Mouse (Mus musculus) limb, embryonic 15.5 days (tissue): ENCODE measurements around the gene Gzmk. TPM values are rescaled to one million over a fixed set of nuclear protein-coding genes. Genes with fewer than 3 reads are reported as not detected.
"Not testable (repeated sequence)": the region's sequence is repeated elsewhere in the genome, so short reads cannot be mapped to it uniquely, and the experiment has no call there.

ENCODE experiments used
- ATAC-seq: fragments of 200-750 bp; cut with Nextera tagmentation; 2 replicates; pipeline ENCODE4 v1.8.0; 2017; ENCODE audit warnings: low read depth, moderate TSS enrichment; ENCODE audit not compliant: insufficient number of reproducible peaks, low FRiP score, low TSS enrichment
- H3K27ac ChIP-seq: fragments of 300-500 bp; sonication (generic); 2 replicates; pipeline ENCODE4 v1.5.1; 2015; ENCODE audit warnings: moderate library complexity, mild to moderate bottlenecking, inconsistent platforms
- H3K27me3 ChIP-seq: fragments of 300-500 bp; sonication (generic); 2 replicates; pipeline ENCODE4 v1.6.1; 2015; ENCODE audit warnings: inconsistent platforms
- H3K36me3 ChIP-seq: fragments of 300-500 bp; sonication (generic); 2 replicates; pipeline ENCODE4 v1.6.1; 2015; ENCODE audit warnings: inconsistent platforms
- H3K4me1 ChIP-seq: fragments of 300-500 bp; sonication (generic); 2 replicates; pipeline ENCODE4 v1.6.1; 2015; ENCODE audit warnings: inconsistent platforms
- H3K4me2 ChIP-seq: fragments of 300-500 bp; sonication (generic); 2 replicates; pipeline ENCODE4 v1.6.1; 2015; ENCODE audit warnings: mild to moderate bottlenecking, inconsistent platforms
- H3K4me3 ChIP-seq: fragments of 300-500 bp; sonication (generic); 2 replicates; pipeline ENCODE4 v1.5.1; 2015; ENCODE audit warnings: mild to moderate bottlenecking, inconsistent platforms
- H3K9ac ChIP-seq: fragments of 300-500 bp; sonication (generic); 2 replicates; pipeline ENCODE4 v1.6.1; 2015; ENCODE audit warnings: inconsistent platforms
- H3K9me3 ChIP-seq: fragments of 300-500 bp; sonication (generic); 2 replicates; pipeline ENCODE4 v1.6.1; 2016; ENCODE audit warnings: inconsistent platforms
- WGBS: fragments of 180-500 bp; shearing (Covaris S2); methylation state at CpG from one replicate; pipeline ENCODE4 v1.1.7; 2015; 5-methylcytosine and 5-hydroxymethylcytosine counted together
- polyA plus RNA-seq: library from polyadenylated mRNA; unstranded; fragments of >200 nt; fragmentation: Nextera tagmentation; extraction: Ambion mirVana; gene quantifications from 2 replicates; pipeline ENCODE4 v1.2.1, GENCODE M21; 2015

Gene Gzmk
- not detected in 2 replicates for polyA plus RNA-seq

DNA sequence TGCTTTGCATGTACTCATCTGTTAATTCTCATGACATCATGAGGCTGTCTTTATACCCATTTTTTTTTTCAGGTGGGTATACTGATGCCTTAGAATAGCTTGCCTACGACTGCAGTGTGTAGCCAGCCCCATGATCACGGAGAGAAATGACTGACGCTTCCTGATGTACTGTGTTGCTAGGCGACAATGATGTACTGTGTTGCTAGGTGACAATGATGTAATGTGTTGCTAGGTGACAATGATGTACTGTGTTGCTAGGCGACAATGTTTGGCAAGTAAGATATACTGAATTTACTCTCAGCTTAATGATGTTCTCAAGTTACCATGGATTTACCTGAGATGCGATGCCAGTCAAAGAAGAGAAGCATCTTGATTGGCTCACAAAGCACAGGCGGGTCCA, at the start of gene Gzmk:
Gene Gzmk, minus strand, starts transcription at position 98 of the 400 bp plus-strand sequence.
- Histone ChIP-seq H3K9ac (no peak within 1 kb of the TSS), H3K4me3 (no peak within 1 kb of the TSS), H3K27ac (no peak within 1 kb of the TSS), H3K4me1 (0 out of 2 replicates have a peak, but pooled peaks cover 2% of the 10 kb centered on the region), H3K36me3 (no peaks in the 10 kb centered on the region), H3K4me2 (no peak within 1 kb of the TSS), H3K27me3 (no peaks in the 10 kb centered on the region), H3K9me3 (no peaks in the 10 kb centered on the region)
- no peak for ATAC-seq
- 52% methylated on average over 7 of the region's 7 CpGs for WGBS

DNA sequence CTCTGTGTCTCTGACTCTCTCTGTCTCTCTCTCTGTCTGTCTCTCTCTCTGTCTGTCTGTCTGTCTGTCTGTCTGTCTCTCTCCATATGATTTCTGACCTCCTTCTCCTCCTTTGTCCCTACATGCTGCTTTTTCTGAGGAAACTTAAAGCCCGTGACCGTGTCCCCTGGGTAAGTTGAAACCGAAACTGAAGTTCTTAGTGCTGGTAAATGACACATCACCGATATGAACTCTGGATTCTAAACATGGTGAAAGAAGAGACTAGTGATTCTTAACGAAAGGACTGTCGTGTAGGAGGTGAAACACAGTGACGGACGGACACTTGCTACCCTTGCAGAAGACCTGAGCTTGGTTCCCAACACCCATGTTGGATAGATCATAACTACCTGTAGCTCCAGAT, 45.5 kb upstream of the Gzmk start:
- Histone ChIP-seq H3K27me3 (no peaks in the 10 kb centered on the region), H3K4me2 (no peak overlapping the region), H3K9me3 (no peaks in the 10 kb centered on the region), H3K4me1 (peaks cover 3% of the 10 kb centered on the region; the same call in 1 of the 2 replicates), H3K4me3 (no peak overlapping the region), H3K27ac (no peak overlapping the region), H3K9ac (no peak overlapping the region), H3K36me3 (no peaks in the 10 kb centered on the region)
- no peak for ATAC-seq
- 89% methylated on average over 8 of the region's 8 CpGs for WGBS

- ATAC-seq, result no peak
- 48% methylated on average over 18 of the region's 18 CpGs for WGBS
- H3K4me1 ChIP-seq, result peaks cover 3% of the 10 kb centered on the region; the same call in 1 of the 2 replicates
- H3K9ac ChIP-seq, result no peak overlapping the region
- H3K4me2 ChIP-seq, result no peak overlapping the region
- H3K27me3 ChIP-seq, result no peaks in the 10 kb centered on the region
- no peak overlapping the region for H3K27ac ChIP-seq
- H3K4me3 ChIP-seq, result no peak overlapping the region
- H3K36me3 ChIP-seq, result no peaks in the 10 kb centered on the region
- no peaks in the 10 kb centered on the region for H3K9me3 ChIP-seq
These were observed 44.4 kb upstream of the Gzmk start for GRCm38 (mm10) chr13:113269777-113270776.

DNA sequence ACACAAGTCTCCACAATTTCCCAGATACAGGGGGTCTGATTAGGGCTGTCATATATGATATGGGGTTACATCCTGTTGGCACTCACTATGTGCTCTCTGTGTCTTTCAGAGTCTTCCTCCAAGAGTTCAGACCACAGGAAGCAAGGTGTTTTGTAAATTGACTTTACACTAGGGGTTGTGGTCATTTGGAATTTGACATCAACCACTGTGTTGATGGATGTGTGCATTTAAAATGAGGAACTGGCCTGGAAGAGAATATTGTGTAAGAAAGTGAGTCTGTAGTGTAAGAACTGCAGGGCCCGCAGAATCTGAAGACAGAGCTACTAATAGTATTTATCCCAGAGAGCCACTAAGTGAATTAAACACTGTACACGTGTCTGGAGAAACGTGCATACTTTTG, 41.5 kb upstream of the Gzmk start:
- H3K27ac ChIP-seq, result no peak overlapping the region
- 74% methylated on average over 3 of the region's 3 CpGs for WGBS
- no peaks in the 10 kb centered on the region for H3K36me3 ChIP-seq
- ATAC-seq, result no peak
- no peaks in the 10 kb centered on the region for H3K9me3 ChIP-seq
- peaks cover 7% of the 10 kb centered on the region for H3K4me1 ChIP-seq
- H3K4me2 ChIP-seq, result no peak overlapping the region
- H3K9ac ChIP-seq, result no peak overlapping the region
- H3K27me3 ChIP-seq, result no peaks in the 10 kb centered on the region
- no peak overlapping the region for H3K4me3 ChIP-seq

- no peaks in the 10 kb centered on the region for H3K9me3 ChIP-seq
- no peak overlapping the region for H3K4me3 ChIP-seq
- no peak for ATAC-seq
- peak overlapping the region; percentile 14; the same call in 1 of the 2 replicates for H3K4me2 ChIP-seq
- H3K36me3 ChIP-seq, result no peaks in the 10 kb centered on the region
- H3K27ac ChIP-seq, result no peak overlapping the region
- no peak overlapping the region for H3K9ac ChIP-seq
- 32% methylated on average over 9 of the region's 9 CpGs for WGBS
- H3K4me1 ChIP-seq, result peaks cover 7% of the 10 kb centered on the region
- H3K27me3 ChIP-seq, result no peaks in the 10 kb centered on the region
These were observed 40.8 kb upstream of the Gzmk start for GRCm38 (mm10) chr13:113266495-113266951.

- WGBS, result 26% methylated on average over 13 of the region's 13 CpGs
- Histone ChIP-seq H3K4me2 (no peak overlapping the region), H3K4me1 (peaks cover 7% of the 10 kb centered on the region), H3K27me3 (no peaks in the 10 kb centered on the region), H3K9ac (no peak overlapping the region), H3K36me3 (no peaks in the 10 kb centered on the region), H3K4me3 (no peak overlapping the region), H3K27ac (no peak overlapping the region), H3K9me3 (no peaks in the 10 kb centered on the region)
- ATAC-seq, result no peak
These were observed 39.5 kb upstream of the Gzmk start for GRCm38 (mm10) chr13:113265257-113265656.

GRCm38 (mm10) chr13:113262822-113263221, 37.1 kb upstream of the Gzmk start:
- H3K4me3 ChIP-seq, result no peak overlapping the region
- 44% methylated on average over 12 of the region's 12 CpGs for WGBS
- no peaks in the 10 kb centered on the region for H3K9me3 ChIP-seq
- H3K4me2 ChIP-seq, result no peak overlapping the region
- no peak overlapping the region for H3K9ac ChIP-seq
- no peaks in the 10 kb centered on the region for H3K27me3 ChIP-seq
- no peak overlapping the region for H3K27ac ChIP-seq
- no peak for ATAC-seq
- H3K4me1 ChIP-seq, result peaks cover 7% of the 10 kb centered on the region
- no peaks in the 10 kb centered on the region for H3K36me3 ChIP-seq

DNA sequence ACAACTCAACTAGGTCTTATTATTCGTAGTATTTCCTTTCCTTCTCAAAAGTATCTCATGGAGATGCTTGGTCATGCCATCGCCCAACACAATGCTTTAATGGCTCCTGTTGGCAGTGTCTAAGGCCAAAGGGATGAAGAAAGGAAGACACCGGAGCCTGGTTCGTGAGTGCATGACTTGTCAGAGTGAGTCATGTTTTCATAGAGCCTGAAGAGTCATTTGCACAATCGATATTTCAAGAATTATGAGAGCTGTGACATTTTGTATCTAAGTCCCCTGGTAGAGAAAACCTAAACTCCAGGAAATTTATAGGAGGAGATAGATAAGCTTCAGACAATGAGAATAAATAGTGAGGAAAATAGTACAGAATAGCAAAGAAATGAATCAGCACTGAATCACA, 33.5 kb upstream of the Gzmk start:
- H3K36me3 ChIP-seq, result no peaks in the 10 kb centered on the region
- peaks cover 4% of the 10 kb centered on the region; the same call in 1 of the 2 replicates for H3K4me1 ChIP-seq
- H3K27me3 ChIP-seq, result no peaks in the 10 kb centered on the region
- H3K4me2 ChIP-seq, result no peak overlapping the region
- H3K9me3 ChIP-seq, result no peaks in the 10 kb centered on the region
- H3K9ac ChIP-seq, result no peak overlapping the region
- H3K4me3 ChIP-seq, result no peak overlapping the region
- H3K27ac ChIP-seq, result no peak overlapping the region
- no peak for ATAC-seq
- 91% methylated on average over 5 of the region's 5 CpGs for WGBS

DNA sequence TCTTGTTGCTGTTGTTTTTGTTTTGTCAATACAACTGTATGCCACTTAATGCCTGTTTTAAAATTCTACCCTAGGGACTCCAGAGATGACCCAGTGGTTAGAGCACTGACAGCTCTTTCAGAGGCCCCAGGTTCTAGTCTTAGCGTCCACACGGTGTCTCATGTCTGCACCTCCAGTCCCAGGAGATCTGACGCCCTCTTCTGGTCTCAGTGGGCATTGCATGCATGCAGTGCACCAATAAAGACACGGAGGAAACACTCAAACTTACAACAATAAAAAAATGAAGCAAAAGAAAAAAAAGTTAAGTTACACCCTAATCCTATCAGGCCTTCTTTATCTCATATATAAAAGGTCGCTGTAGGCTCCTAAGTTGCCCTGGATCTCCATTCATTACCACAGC, 31.5 kb upstream of the Gzmk start:
- no peaks in the 10 kb centered on the region for H3K9me3 ChIP-seq
- H3K4me2 ChIP-seq, result no peak overlapping the region
- H3K4me3 ChIP-seq, result no peak overlapping the region
- no peaks in the 10 kb centered on the region for H3K27me3 ChIP-seq
- H3K4me1 ChIP-seq, result no peaks in the 10 kb centered on the region
- H3K9ac ChIP-seq, result no peak overlapping the region
- ATAC-seq, result no peak
- no peak overlapping the region for H3K27ac ChIP-seq
- H3K36me3 ChIP-seq, result no peaks in the 10 kb centered on the region
- 52% methylated on average over 5 of the region's 5 CpGs for WGBS

DNA sequence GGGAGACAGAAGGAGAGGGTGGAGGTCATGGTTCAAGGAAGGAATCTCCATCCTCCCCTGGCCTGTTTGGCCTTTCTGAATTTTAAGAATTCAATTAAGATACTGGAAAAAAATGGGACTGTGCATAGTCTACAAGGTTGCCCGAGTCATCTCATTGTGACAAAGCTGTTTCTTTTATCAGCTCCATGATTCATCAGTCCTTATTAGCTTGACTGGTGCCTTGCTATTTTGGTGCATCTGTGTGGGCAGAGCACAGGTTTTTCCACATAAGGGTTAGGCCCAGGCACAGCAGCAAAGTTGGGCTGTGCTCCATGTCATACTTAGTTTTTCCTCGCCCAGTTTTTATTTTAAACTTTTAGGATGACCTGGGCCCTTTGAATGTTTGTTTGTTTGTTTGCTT, 31.1 kb upstream of the Gzmk start:
- Histone ChIP-seq H3K4me2 (no peak overlapping the region), H3K27ac (no peak overlapping the region), H3K9ac (no peak overlapping the region), H3K4me3 (no peak overlapping the region), H3K36me3 (no peaks in the 10 kb centered on the region), H3K4me1 (no peaks in the 10 kb centered on the region), H3K27me3 (no peaks in the 10 kb centered on the region), H3K9me3 (no peaks in the 10 kb centered on the region)
- ATAC-seq, result no peak
- 97% methylated on average over 2 of the region's 2 CpGs for WGBS

DNA sequence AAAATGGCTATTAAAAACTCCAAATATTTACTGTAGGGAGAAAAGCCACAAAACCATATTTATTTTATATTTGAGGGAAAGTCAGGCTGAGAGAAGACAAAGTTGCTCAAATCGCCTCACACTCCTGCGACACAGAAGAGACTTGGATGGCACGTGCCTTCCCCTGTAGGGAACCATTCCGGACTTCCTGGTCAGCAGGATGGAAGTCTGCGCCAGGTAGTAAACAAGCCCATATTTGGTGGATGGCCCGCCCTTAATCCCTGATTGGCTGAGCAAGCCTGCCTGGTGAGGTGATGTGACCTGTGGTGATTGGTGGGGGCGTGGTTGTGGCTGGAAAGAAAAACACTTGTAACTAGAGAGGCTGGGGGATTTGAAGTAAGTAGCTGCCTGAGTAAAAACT, 26.9 kb upstream of the Gzmk start:
- H3K36me3 ChIP-seq, H3K4me2 ChIP-seq, H3K27me3 ChIP-seq, H3K27ac ChIP-seq, H3K4me3 ChIP-seq, ATAC-seq, H3K9me3 ChIP-seq, H3K9ac ChIP-seq, H3K4me1 ChIP-seq: not testable (repeated sequence)
- 73% methylated on average over 7 of the region's 7 CpGs for WGBS

DNA sequence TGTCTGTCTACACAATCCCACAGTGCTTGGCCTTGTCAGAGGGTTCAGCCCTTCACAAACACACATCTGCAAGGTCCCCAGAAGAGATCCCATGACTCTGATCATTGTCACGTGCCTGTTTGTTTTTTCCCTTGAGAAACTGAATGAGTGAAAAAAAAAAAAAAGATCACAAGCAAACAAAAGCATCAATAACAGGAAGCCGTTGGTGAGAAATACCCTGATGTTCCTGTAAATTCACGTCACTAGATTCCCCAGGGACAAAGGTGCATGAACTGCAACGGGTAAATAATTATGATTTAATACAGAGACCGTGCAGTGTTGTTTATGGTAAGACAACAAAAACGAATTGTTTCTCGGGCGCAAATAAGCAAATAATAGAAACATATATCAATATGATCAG, 19.3 kb upstream of the Gzmk start:
- no peak overlapping the region for H3K9ac ChIP-seq
- H3K4me2 ChIP-seq, result no peak overlapping the region
- H3K4me3 ChIP-seq, result no peak overlapping the region
- H3K27ac ChIP-seq, result no peak overlapping the region
- no peaks in the 10 kb centered on the region for H3K4me1 ChIP-seq
- H3K27me3 ChIP-seq, result no peaks in the 10 kb centered on the region
- H3K9me3 ChIP-seq, result no peaks in the 10 kb centered on the region
- H3K36me3 ChIP-seq, result no peaks in the 10 kb centered on the region
- ATAC-seq, result no peak
- WGBS, result 76% methylated on average over 8 of the region's 8 CpGs
